Mouse (Mus musculus) bone marrow, adult 2 months (tissue): ENCODE measurements around the gene Clip3.

Experiments used
- CTCF ChIP-seq: fragments of 200-500 bp; IDR thresholded peaks from 2 replicates; pipeline ENCODE4 v1.5.1; 2011; ENCODE audit warnings: low read length, control low read depth; ENCODE audit not compliant: control insufficient read depth, insufficient read depth
- POLR2A ChIP-seq: fragments of 200-500 bp; IDR thresholded peaks from 2 replicates; pipeline ENCODE4 v1.6.1; 2011; ENCODE audit warnings: low read depth, mild to moderate bottlenecking, control low read depth, low read length, borderline replicate concordance; ENCODE audit not compliant: control insufficient read depth

DNA sequence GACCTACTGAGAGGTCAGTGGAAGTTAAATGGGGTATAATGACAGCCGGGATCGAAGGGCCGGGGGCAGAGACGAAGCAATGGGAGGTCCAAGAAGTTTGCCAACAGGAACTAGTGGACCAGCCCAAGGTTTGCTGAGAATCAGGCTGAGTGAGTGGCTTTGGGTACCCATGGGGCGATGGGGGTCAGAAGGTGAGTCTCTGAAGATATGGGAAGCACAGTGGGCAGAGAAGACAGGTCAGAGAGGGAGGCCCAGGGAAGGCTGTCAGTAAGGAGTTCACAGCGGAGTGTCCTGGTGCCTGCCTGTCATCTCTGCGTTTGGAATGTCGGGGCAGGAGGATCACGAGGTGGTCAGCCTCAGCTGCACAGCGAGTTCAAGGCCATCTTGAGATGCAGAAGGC is 36.9 kb downstream of the Clip3 start:
- TF ChIP-seq POLR2A (no peak), CTCF (no peak)
